Mouse (Mus musculus) intestine, embryonic 14.5 days (tissue): Measurements from ENCODE around the gene Gm37240. TPM values are rescaled to one million over a fixed set of nuclear protein-coding genes. Genes with fewer than 3 reads are reported as not detected.

Experiments
- ATAC-seq: fragments of 200-750 bp; cut with Nextera tagmentation; replicated peaks from 2 replicates; pipeline ENCODE4 v1.8.0; 2017; ENCODE audit warnings: low read depth, moderate number of reproducible peaks, moderate TSS enrichment, moderate library complexity; ENCODE audit not compliant: low FRiP score, low TSS enrichment
- DNase-seq: peaks from one replicate; pipeline ENCODE4 v3.0.0-alpha.2; 2018; ENCODE audit warnings: low spot score
- H3K27ac ChIP-seq: fragments of 300-500 bp; sonication (generic); 2 replicates; pipeline ENCODE4 v1.5.1; 2014; ENCODE audit warnings: low read depth, mild to moderate bottlenecking, control low read depth
- H3K27me3 ChIP-seq: fragments of 300-500 bp; sonication (generic); replicated peaks from 2 replicates; pipeline ENCODE4 v1.6.1; 2014; ENCODE audit warnings: low read length, control low read depth; ENCODE audit not compliant: control insufficient read depth, insufficient read depth
- H3K36me3 ChIP-seq: fragments of 300-500 bp; sonication (generic); 2 replicates; pipeline ENCODE4 v1.6.1; 2014; ENCODE audit warnings: low read length, control low read depth; ENCODE audit not compliant: control insufficient read depth, insufficient read depth
- H3K4me1 ChIP-seq: fragments of 300-500 bp; sonication (generic); replicated peaks from 2 replicates; pipeline ENCODE4 v1.6.1; 2014; ENCODE audit warnings: low read length, control low read depth, mixed read lengths; ENCODE audit not compliant: control insufficient read depth, insufficient read depth
- H3K4me2 ChIP-seq: fragments of 300-500 bp; sonication (generic); 2 replicates; pipeline ENCODE4 v1.6.1; 2014; ENCODE audit warnings: low read length
- H3K4me3 ChIP-seq: fragments of 300-500 bp; sonication (generic); 2 replicates; pipeline ENCODE4 v1.5.1; 2014; ENCODE audit warnings: low read depth, low read length, control low read depth, mixed read lengths
- H3K9ac ChIP-seq: fragments of 300-500 bp; sonication (generic); 2 replicates; pipeline ENCODE4 v1.6.1; 2014; ENCODE audit warnings: mild to moderate bottlenecking, low read length
- H3K9me3 ChIP-seq: fragments of 300-500 bp; sonication (generic); 2 replicates; pipeline ENCODE4 v1.6.1; 2016; ENCODE audit warnings: low read length, control low read depth; ENCODE audit not compliant: control insufficient read depth
- WGBS: fragments of 180-500 bp; shearing (Covaris S2); extraction: QIAGEN DNeasy Blood & Tissue Kit; methylation state at CpG from one replicate; pipeline ENCODE4 v1.1.7; 2014; 5-methylcytosine and 5-hydroxymethylcytosine counted together
- polyA plus RNA-seq: library from polyadenylated mRNA; unstranded; fragments of >200 nt; fragmentation: Nextera tagmentation; extraction: Ambion mirVana; gene quantifications from 2 replicates; pipeline ENCODE4 v1.2.1, GENCODE M21; 2014

The Gm37240 gene
- polyA plus RNA-seq, 1 experiment from 2014 or later: 5.3 TPM

- ATAC-seq (no peak), DNase-seq (no peak)
- no peak overlapping the region for H3K9ac ChIP-seq
- H3K4me1 ChIP-seq: peaks cover 4% of the 10 kb centered on the region
- H3K36me3 ChIP-seq: no peaks in the 10 kb centered on the region
- H3K27me3 ChIP-seq: no peaks in the 10 kb centered on the region
- no peak overlapping the region for H3K27ac ChIP-seq
- no peak overlapping the region for H3K4me2 ChIP-seq
- no peak overlapping the region for H3K4me3 ChIP-seq
- WGBS: 83% methylated on average over 6 of the region's 6 CpGs
- no peaks in the 10 kb centered on the region for H3K9me3 ChIP-seq
Observed at GRCm38 (mm10) chr3:84775067-84775423, 1112.3 kb downstream of the Gm37240 start.

GRCm38 (mm10) chr3:84774246-84775066 lies 1112.9 kb downstream of the Gm37240 start:
- Histone ChIP-seq H3K9me3 (no peaks in the 10 kb centered on the region), H3K4me2 (no peak overlapping the region), H3K4me1 (peaks cover 4% of the 10 kb centered on the region), H3K27ac (no peak overlapping the region), H3K4me3 (no peak overlapping the region), H3K9ac (no peak overlapping the region), H3K36me3 (no peaks in the 10 kb centered on the region), H3K27me3 (no peaks in the 10 kb centered on the region)
- ATAC-seq: no peak
- 42% methylated on average over 8 of the region's 8 CpGs for WGBS
- peak; percentile 44 for DNase-seq

GRCm38 (mm10) chr3:84771980-84772379 lies 1115.3 kb downstream of the Gm37240 start:
- no peak overlapping the region for H3K9ac ChIP-seq
- H3K9me3 ChIP-seq: no peaks in the 10 kb centered on the region
- DNase-seq (peak; percentile 41), ATAC-seq (no peak)
- no peak overlapping the region for H3K4me2 ChIP-seq
- H3K27me3 ChIP-seq: no peaks in the 10 kb centered on the region
- H3K36me3 ChIP-seq: no peaks in the 10 kb centered on the region
- H3K27ac ChIP-seq: no peak overlapping the region
- 48% methylated on average over 2 of the region's 2 CpGs for WGBS
- H3K4me1 ChIP-seq: peaks cover 4% of the 10 kb centered on the region
- no peak overlapping the region for H3K4me3 ChIP-seq

- Histone ChIP-seq H3K9me3 (no peaks in the 10 kb centered on the region), H3K27ac (no peak overlapping the region), H3K36me3 (no peaks in the 10 kb centered on the region), H3K27me3 (no peaks in the 10 kb centered on the region), H3K4me3 (no peak overlapping the region), H3K4me2 (no peak overlapping the region), H3K9ac (no peak overlapping the region), H3K4me1 (peaks cover 4% of the 10 kb centered on the region; the same call in 1 of the 2 replicates)
- DNase-seq: no peak
- ATAC-seq: no peak
- WGBS: 81% methylated on average over 6 of the region's 6 CpGs
Observed at GRCm38 (mm10) chr3:84770518-84770917, 1116.8 kb downstream of the Gm37240 start.

- Histone ChIP-seq H3K9me3 (no peaks in the 10 kb centered on the region), H3K9ac (no peak overlapping the region), H3K4me3 (no peak overlapping the region), H3K4me2 (no peak overlapping the region), H3K27ac (no peak overlapping the region), H3K36me3 (no peaks in the 10 kb centered on the region), H3K4me1 (peaks cover 4% of the 10 kb centered on the region; the same call in 1 of the 2 replicates), H3K27me3 (no peaks in the 10 kb centered on the region)
- ATAC-seq: no peak
- WGBS: 86% methylated on average over 6 of the region's 6 CpGs
- DNase-seq: no peak
Observed at GRCm38 (mm10) chr3:84769411-84769810, 1117.9 kb downstream of the Gm37240 start.

GRCm38 (mm10) chr3:84768940-84769339 lies 1118.4 kb downstream of the Gm37240 start:
- no peak overlapping the region for H3K4me2 ChIP-seq
- H3K27me3 ChIP-seq: no peaks in the 10 kb centered on the region
- no peaks in the 10 kb centered on the region for H3K9me3 ChIP-seq
- DNase-seq (no peak), ATAC-seq (no peak)
- WGBS: 85% methylated on average over 4 of the region's 4 CpGs
- no peaks in the 10 kb centered on the region for H3K4me1 ChIP-seq
- no peak overlapping the region for H3K27ac ChIP-seq
- no peak overlapping the region for H3K4me3 ChIP-seq
- H3K9ac ChIP-seq: no peak overlapping the region
- no peaks in the 10 kb centered on the region for H3K36me3 ChIP-seq

- 88% methylated on average over 2 of the region's 2 CpGs for WGBS
- no peak for ATAC-seq
Observed at GRCm38 (mm10) chr3:84753816-84754215, 1133.5 kb downstream of the Gm37240 start.

GRCm38 (mm10) chr3:84749222-84749621 lies 1138.1 kb downstream of the Gm37240 start:
- 61% methylated on average over 5 of the region's 5 CpGs for WGBS
- no peak for ATAC-seq

More at GRCm38 (mm10) chr3:84753816-84754215, 1133.5 kb downstream of the Gm37240 start:
- Histone ChIP-seq H3K4me1 (no peaks in the 10 kb centered on the region), H3K36me3 (no peaks in the 10 kb centered on the region), H3K4me2 (no peak overlapping the region), H3K4me3 (no peak overlapping the region), H3K27me3 (no peaks in the 10 kb centered on the region), H3K27ac (no peak overlapping the region), H3K9ac (no peak overlapping the region), H3K9me3 (no peaks in the 10 kb centered on the region)
- no peak for DNase-seq

GRCm38 (mm10) chr3:84748139-84748538 lies 1139.2 kb downstream of the Gm37240 start:
- no peak overlapping the region for H3K4me3 ChIP-seq
- peaks cover 12% of the 10 kb centered on the region; the same call in 1 of the 2 replicates for H3K4me1 ChIP-seq
- no peak overlapping the region for H3K27ac ChIP-seq
- H3K9ac ChIP-seq: no peak overlapping the region
- H3K27me3 ChIP-seq: no peaks in the 10 kb centered on the region
- DNase-seq (no peak), ATAC-seq (no peak)
- no peaks in the 10 kb centered on the region for H3K36me3 ChIP-seq
- 82% methylated on average over 5 of the region's 5 CpGs for WGBS
- H3K9me3 ChIP-seq: no peaks in the 10 kb centered on the region
- H3K4me2 ChIP-seq: no peak overlapping the region

More at GRCm38 (mm10) chr3:84749222-84749621, 1138.1 kb downstream of the Gm37240 start:
- Histone ChIP-seq H3K36me3 (no peaks in the 10 kb centered on the region), H3K9ac (no peak overlapping the region), H3K4me1 (peaks cover 12% of the 10 kb centered on the region; the same call in 1 of the 2 replicates), H3K27me3 (no peaks in the 10 kb centered on the region), H3K4me3 (no peak overlapping the region), H3K27ac (no peak overlapping the region), H3K9me3 (no peaks in the 10 kb centered on the region), H3K4me2 (no peak overlapping the region)
- DNase-seq: no peak
